Mouse (Mus musculus) thymus, adult 18-20 months (tissue): ENCODE measurements around the gene Olfr1436.
"Not testable (repeated sequence)": the region's sequence is repeated elsewhere in the genome, so short reads cannot be mapped to it uniquely, and the experiment has no call there.

Experiments used
- DNase-seq, 2 experiments: peaks; one replicate each; pipeline ENCODE4 v3.0.0; 2022; ENCODE audit warnings: mixed read lengths in 2 of 2

The Olfr1436 gene

GRCm38 (mm10) chr19:12299030-12299429 is at the start of gene Olfr1436:
TSS of gene Olfr1436 (minus strand) at chr19:12299130.
- DNase-seq, result not testable (repeated sequence)

- DNase-seq, result no peak
These were observed 36.9 kb upstream of the Olfr1436 start, which contains the start of gene Olfr1438-ps1 for GRCm38 (mm10) chr19:12335810-12336209. TSS of gene Olfr1438-ps1 (minus strand) at chr19:12335910.

- no peak for DNase-seq
These were observed 26.1 kb upstream of the Olfr1436 start, which contains the start of gene Olfr1437 for GRCm38 (mm10) chr19:12325001-12325400. TSS of gene Olfr1437 (minus strand) at chr19:12325101.

- DNase-seq, result no peak
These were observed 6.0 kb downstream of the Olfr1436 start for GRCm38 (mm10) chr19:12292979-12293378.

GRCm38 (mm10) chr19:12279554-12279953 is 19.4 kb downstream of the Olfr1436 start, which contains the start of gene Olfr1434:
TSS of gene Olfr1434 (plus strand) at chr19:12279854.
- DNase-seq, result no peak

- DNase-seq, result no peak
These were observed 38.2 kb downstream of the Olfr1436 start, which contains the start of gene Olfr235 for GRCm38 (mm10) chr19:12260732-12261131. TSS of gene Olfr235 (plus strand) at chr19:12261032.
